Mouse (Mus musculus): ENCODE measurements at regions not wholly inside any gene's neighbourhood (a gene's known extent, or its start where the extent isn't known, plus 50 kb on each side); places are given as distances from the start of the nearest gene placed in this dataset.
A peak's percentile ranks its signal among the peaks of the same experiment; 100 is the strongest.
"Not testable (repeated sequence)": the region's sequence is repeated elsewhere in the genome, so short reads cannot be mapped to it uniquely, and the experiment has no call there.

GRCm38 (mm10) chr4:3049972-3050846 is 116.9 kb upstream of the Vmn1r2 start:
- DNase-seq (ENCODE audit: low spot score in 2 of 2): no peak

- no peak for DNase-seq (ENCODE audit: low spot score in 2 of 2)
Measured at GRCm38 (mm10) chr4:3050847-3051135, 116.3 kb upstream of the Vmn1r2 start.

GRCm38 (mm10) chr4:3051212-3051611 is 115.9 kb upstream of the Vmn1r2 start:
- DNase-seq (ENCODE audit: low spot score in 2 of 2): no peak

GRCm38 (mm10) chr4:3052314-3053059 is 114.6 kb upstream of the Vmn1r2 start:
- DNase-seq (ENCODE audit: low spot score in 2 of 2): no peak

- DNase-seq (ENCODE audit: low spot score in 2 of 2): no peak
Measured at GRCm38 (mm10) chr4:3053060-3053406, 114.1 kb upstream of the Vmn1r2 start.

GRCm38 (mm10) chr4:3053496-3054216 is 113.5 kb upstream of the Vmn1r2 start:
- DNase-seq (ENCODE audit: low spot score in 2 of 2): no peak

- DNase-seq (ENCODE audit: low spot score in 2 of 2): no peak
Measured at GRCm38 (mm10) chr4:3054886-3055285, 112.2 kb upstream of the Vmn1r2 start.

- DNase-seq (ENCODE audit: low spot score in 2 of 2): no peak
Measured at GRCm38 (mm10) chr4:3055396-3055795, 111.7 kb upstream of the Vmn1r2 start.

- no peak for DNase-seq (ENCODE audit: low spot score in 2 of 2)
Measured at GRCm38 (mm10) chr4:3059511-3060054, 107.5 kb upstream of the Vmn1r2 start.

- DNase-seq (ENCODE audit: low spot score in 2 of 2): no peak
Measured at GRCm38 (mm10) chr4:3062027-3062605, 105.0 kb upstream of the Vmn1r2 start.

GRCm38 (mm10) chr4:3063966-3064365 is 103.2 kb upstream of the Vmn1r2 start:
- no peak for DNase-seq (ENCODE audit: low spot score in 2 of 2)

- DNase-seq (ENCODE audit: low spot score in 2 of 2): no peak
Measured at GRCm38 (mm10) chr4:3064571-3064970, 102.5 kb upstream of the Vmn1r2 start.

GRCm38 (mm10) chr4:3065335-3065734 is 101.8 kb upstream of the Vmn1r2 start:
- DNase-seq (ENCODE audit: low spot score in 2 of 2): not testable (repeated sequence)

GRCm38 (mm10) chr4:3066051-3066736 is 100.9 kb upstream of the Vmn1r2 start:
- DNase-seq (ENCODE audit: low spot score in 2 of 2): no peak

GRCm38 (mm10) chr4:3067265-3067664 is 99.9 kb upstream of the Vmn1r2 start:
- peak in 1 of 2 experiments; percentile 2 for DNase-seq (ENCODE audit: low spot score in 2 of 2)

- peak in 1 of 2 experiments; percentile 5 for DNase-seq (ENCODE audit: low spot score in 2 of 2)
Measured at GRCm38 (mm10) chr4:3067666-3068065, 99.5 kb upstream of the Vmn1r2 start.

GRCm38 (mm10) chr4:3068306-3069223 is 98.6 kb upstream of the Vmn1r2 start:
- peak in 1 of 2 experiments; percentile 1 for DNase-seq (ENCODE audit: low spot score in 2 of 2)

GRCm38 (mm10) chr4:3069341-3069740 is 97.8 kb upstream of the Vmn1r2 start:
- no peak for DNase-seq (ENCODE audit: low spot score in 2 of 2)

GRCm38 (mm10) chr4:3071326-3071725 is 95.8 kb upstream of the Vmn1r2 start:
- not testable (repeated sequence) for DNase-seq (ENCODE audit: low spot score in 2 of 2)

GRCm38 (mm10) chr4:3079901-3080300 is 87.2 kb upstream of the Vmn1r2 start:
- DNase-seq (ENCODE audit: low spot score in 2 of 2): no peak

Data from frontal cortex, postnatal 10 days (tissue).